12 mouse cellular contexts compared by ENCODE assay signal in genomic region chr7:122813724-122814123, GRCm38 (mm10).
"Had no signal": no experiment of that assay in that cellular context is flagged by ENCODE, and none has a peak within 500 bp of the region (broad histone marks: within the 10 kb centered on the region; RNA-seq: fewer than 3 reads in every experiment).

No protein-coding gene starts in this region.

- H3K4me3 ChIP-seq: intestine, embryonic 15.5 days; kidney, embryonic 15.5 days; left cerebral cortex, adult 2 months; limb, embryonic 10.5 days; liver, embryonic 12.5 days; midbrain, embryonic 13.5 days; myocyte; neural tube, embryonic 15.5 days had no signal

- H3K36me3 ChIP-seq: intestine, embryonic 15.5 days; kidney, embryonic 15.5 days; limb, embryonic 10.5 days; liver, embryonic 12.5 days; midbrain, embryonic 13.5 days; neural tube, embryonic 15.5 days had no signal

- H3K9me3 ChIP-seq: intestine, embryonic 15.5 days; kidney, embryonic 15.5 days; limb, embryonic 10.5 days; liver, embryonic 12.5 days; midbrain, embryonic 13.5 days; neural tube, embryonic 15.5 days had no signal

- H3K27ac ChIP-seq: intestine, embryonic 15.5 days; kidney, embryonic 15.5 days; left cerebral cortex, adult 2 months; limb, embryonic 10.5 days; liver, embryonic 12.5 days; macrophage; midbrain, embryonic 13.5 days; neural tube, embryonic 15.5 days had no signal

- H3K9ac ChIP-seq: intestine, embryonic 15.5 days; kidney, embryonic 15.5 days; liver, embryonic 12.5 days; midbrain, embryonic 13.5 days; neural tube, embryonic 15.5 days had no signal

- H3K4me2 ChIP-seq: intestine, embryonic 15.5 days; kidney, embryonic 15.5 days; liver, embryonic 12.5 days; midbrain, embryonic 13.5 days; neural tube, embryonic 15.5 days had no signal

- H3K4me1 ChIP-seq: intestine, embryonic 15.5 days; kidney, embryonic 15.5 days; liver, embryonic 12.5 days; midbrain, embryonic 13.5 days; neural tube, embryonic 15.5 days had no signal

- H3K27me3 ChIP-seq: intestine, embryonic 15.5 days; kidney, embryonic 15.5 days; liver, embryonic 12.5 days; midbrain, embryonic 13.5 days; neural tube, embryonic 15.5 days had no signal

- ATAC-seq: intestine, embryonic 15.5 days; liver, embryonic 12.5 days; midbrain, embryonic 13.5 days had no signal

- DNase-seq: kidney, adult 2 months; kidney, postnatal 14 days; thymus, postnatal 36 days had no signal
